In the genomic region with DNA sequence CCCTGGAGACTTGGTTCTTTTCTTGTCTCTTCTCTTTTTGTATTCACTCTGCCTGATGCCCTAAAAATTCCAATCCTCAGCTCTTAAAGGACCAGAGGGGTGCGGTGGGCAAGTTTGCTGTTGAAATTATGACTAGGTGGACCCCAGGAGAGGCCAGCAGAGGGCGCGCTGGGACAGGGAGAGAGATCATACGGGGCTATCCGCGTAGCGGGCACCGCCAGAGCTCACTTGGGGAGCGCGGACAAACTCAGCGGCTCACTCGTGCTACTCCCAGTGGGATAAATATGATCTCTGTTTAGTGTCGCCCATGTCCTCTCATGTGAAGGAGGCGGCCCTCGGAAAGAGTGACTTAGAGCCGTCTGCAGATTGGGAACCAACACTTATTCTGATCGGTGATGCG, we compare ENCODE assay signal across 7 mouse cellular contexts. TPM values are rescaled to one million over a fixed set of nuclear protein-coding genes. Genes with fewer than 3 reads are reported as not detected.
DNase-seq lines count a peak whose midpoint lies in the region; ATAC-seq lines count a peak whose summit lies in the region.

No protein-coding gene starts in this region.

- peak; percentile 95 to 98 for DNase-seq in adrenal gland, adult 18-20 months (ENCODE audit: low spot score in 2 of 2)
- peak; percentile 94 for DNase-seq in embryo, embryonic 11 days
- peak; percentile 92 to 95 for DNase-seq in gastrocnemius, postnatal 36 days
- DNase-seq in limb, embryonic 11.5 days (ENCODE audit: low spot score): peak; percentile 99
- DNase-seq in midbrain, embryonic 14.5 days: peak; percentile 94
- peak; percentile 83 for DNase-seq in spleen, adult 12 weeks (ENCODE audit: low spot score)

- no peaks in the 10 kb centered on the region for H3K9me3 ChIP-seq in intestine, embryonic 15.5 days
- H3K9me3 ChIP-seq in limb, embryonic 11.5 days (ENCODE audit: control insufficient read depth, low read length): no peaks in the 10 kb centered on the region
- no peaks in the 10 kb centered on the region for H3K9me3 ChIP-seq in midbrain, embryonic 14.5 days (ENCODE audit: control insufficient read depth, low read length)

- peaks cover 8% of the 10 kb centered on the region; the same call in 1 of the 2 replicates for H3K27me3 ChIP-seq in intestine, embryonic 15.5 days (replicated peaks)
- peaks cover 8% of the 10 kb centered on the region for H3K27me3 ChIP-seq in limb, embryonic 11.5 days (ENCODE audit: control insufficient read depth, insufficient read depth, low read length)
- peaks cover 25% of the 10 kb centered on the region for H3K27me3 ChIP-seq in midbrain, embryonic 14.5 days (ENCODE audit: control insufficient read depth, insufficient read depth, low read length)

- peaks cover 37% of the 10 kb centered on the region for H3K4me1 ChIP-seq in intestine, embryonic 15.5 days (replicated peaks)
- peaks cover 30% of the 10 kb centered on the region for H3K4me1 ChIP-seq in limb, embryonic 11.5 days (ENCODE audit: control insufficient read depth, insufficient read depth, low read length)
- H3K4me1 ChIP-seq in midbrain, embryonic 14.5 days (ENCODE audit: control insufficient read depth, insufficient read depth, low read length): peaks cover 6% of the 10 kb centered on the region; the same call in 1 of the 2 replicates

- H3K9ac ChIP-seq in intestine, embryonic 15.5 days: no peak overlapping the region
- H3K9ac ChIP-seq in limb, embryonic 11.5 days (ENCODE audit: low read length): peak overlapping the region; percentile 27; the same call in 1 of the 2 replicates
- H3K9ac ChIP-seq in midbrain, embryonic 14.5 days (replicated peaks; ENCODE audit: low read length): no peak overlapping the region

- WGBS in intestine, embryonic 15.5 days: 1% methylated on average over 18 of the region's 18 CpGs
- under 1% methylated on average over 18 of the region's 18 CpGs for WGBS in limb, embryonic 11.5 days
- WGBS in midbrain, embryonic 14.5 days: 1% methylated on average over 18 of the region's 18 CpGs

- ATAC-seq in intestine, embryonic 15.5 days: peak; percentile 63
- no peak for ATAC-seq in limb, embryonic 11.5 days (ENCODE audit: insufficient number of reproducible peaks, low FRiP score, low TSS enrichment, low read depth)
- ATAC-seq in midbrain, embryonic 14.5 days (ENCODE audit: low FRiP score, low TSS enrichment): no peak

- intact Hi-C loops in gastrocnemius, postnatal 36 days (cut with DNase I): loop anchor here (1.0 to 5.0 kb wide), 2 partner anchors 15 to 73 kb away; no protein-coding TSS in a partner anchor

- peak overlapping the region; percentile 22 for H3K4me3 ChIP-seq in intestine, embryonic 15.5 days (replicated peaks)
- peak overlapping the region; percentile 3; the same call in 1 of the 2 replicates for H3K4me3 ChIP-seq in limb, embryonic 11.5 days (ENCODE audit: low read depth, low read length)
- no peak overlapping the region for H3K4me3 ChIP-seq in midbrain, embryonic 14.5 days (replicated peaks; ENCODE audit: low read depth, low read length)

- H3K4me2 ChIP-seq in intestine, embryonic 15.5 days (replicated peaks): peak overlapping the region; percentile 60
- peak overlapping the region; percentile 34 for H3K4me2 ChIP-seq in limb, embryonic 11.5 days (ENCODE audit: low read depth, severe bottlenecking)
- peak overlapping the region; percentile 7; the same call in 1 of the 2 replicates for H3K4me2 ChIP-seq in midbrain, embryonic 14.5 days (ENCODE audit: low read length)

- no peak overlapping the region for H3K27ac ChIP-seq in intestine, embryonic 15.5 days
- H3K27ac ChIP-seq in limb, embryonic 11.5 days (replicated peaks; ENCODE audit: low read depth, low read length): no peak overlapping the region
- no peak overlapping the region for H3K27ac ChIP-seq in midbrain, embryonic 14.5 days (replicated peaks; ENCODE audit: low read depth, low read length)

- no peaks in the 10 kb centered on the region for H3K36me3 ChIP-seq in intestine, embryonic 15.5 days
- H3K36me3 ChIP-seq in limb, embryonic 11.5 days (ENCODE audit: control insufficient read depth, insufficient read depth, low read length): no peaks in the 10 kb centered on the region
- no peaks in the 10 kb centered on the region for H3K36me3 ChIP-seq in midbrain, embryonic 14.5 days (ENCODE audit: control insufficient read depth, insufficient read depth, low read length)

RNA-seq across cellular contexts. Expression of a gene that starts 1.4 kb away (rescaled TPM):
- 10 to 100 TPM; 14.2 to 32.6 TPM for total RNA-seq in adrenal gland, adult 18-20 months (2021)
- total RNA-seq in gastrocnemius, postnatal 36 days (2021): 10 to 100 TPM in 1 of 2 experiments, 1 to 10 TPM in 1; 5.4 to 10.6 TPM
- 2.5 and 3.1 TPM in 2 replicates for polyA plus RNA-seq in intestine, embryonic 15.5 days (2015; fragmentation: Nextera tagmentation; extraction: Ambion mirVana)
- 11.2 and 11.3 TPM in 2 replicates for polyA plus RNA-seq in limb, embryonic 11.5 days (2014; fragmentation: Nextera tagmentation; extraction: Ambion mirVana)
- polyA plus RNA-seq in midbrain, embryonic 14.5 days (2014; fragmentation: Nextera tagmentation; extraction: Ambion mirVana): 4.3 and 10.4 TPM in 2 replicates

RNA-seq across cellular contexts. Expression of a gene that starts 12.4 kb away (rescaled TPM):
- total RNA-seq in adrenal gland, adult 18-20 months (2021): 100 to 1,000 TPM; 579 to 673 TPM
- total RNA-seq in gastrocnemius, postnatal 36 days (2021): 100 to 1,000 TPM; 402 to 432 TPM
- 1,625 and 1,693 TPM in 2 replicates for polyA plus RNA-seq in intestine, embryonic 15.5 days (2015; fragmentation: Nextera tagmentation; extraction: Ambion mirVana)
- 2,284 and 2,370 TPM in 2 replicates for polyA plus RNA-seq in limb, embryonic 11.5 days (2014; fragmentation: Nextera tagmentation; extraction: Ambion mirVana)
- 1,083 and 1,099 TPM in 2 replicates for polyA plus RNA-seq in midbrain, embryonic 14.5 days (2014; fragmentation: Nextera tagmentation; extraction: Ambion mirVana)

RNA-seq across cellular contexts. Expression of a gene that starts 13.8 kb away (rescaled TPM):
- 100 to 1,000 TPM in 1 of 2 experiments, 10 to 100 TPM in 1; 70.7 to 200 TPM for total RNA-seq in adrenal gland, adult 18-20 months (2021)
- total RNA-seq in gastrocnemius, postnatal 36 days (2021): 100 to 1,000 TPM; 382 to 407 TPM
- 20.4 and 21.8 TPM in 2 replicates for polyA plus RNA-seq in intestine, embryonic 15.5 days (2015; fragmentation: Nextera tagmentation; extraction: Ambion mirVana)
- polyA plus RNA-seq in limb, embryonic 11.5 days (2014; fragmentation: Nextera tagmentation; extraction: Ambion mirVana): 21.0 and 22.7 TPM in 2 replicates
- 2.2 and 4.5 TPM in 2 replicates for polyA plus RNA-seq in midbrain, embryonic 14.5 days (2014; fragmentation: Nextera tagmentation; extraction: Ambion mirVana)

RNA-seq across cellular contexts. Expression of a gene that starts 20.5 kb away (rescaled TPM):
- total RNA-seq in adrenal gland, adult 18-20 months (2021): 10 to 100 TPM; 47.3 to 52.4 TPM
- total RNA-seq in gastrocnemius, postnatal 36 days (2021): 10 to 100 TPM; 33.9 to 42.5 TPM
- polyA plus RNA-seq in intestine, embryonic 15.5 days (2015; fragmentation: Nextera tagmentation; extraction: Ambion mirVana): 68.1 and 68.5 TPM in 2 replicates
- polyA plus RNA-seq in limb, embryonic 11.5 days (2014; fragmentation: Nextera tagmentation; extraction: Ambion mirVana): 90.8 and 94.0 TPM in 2 replicates
- polyA plus RNA-seq in midbrain, embryonic 14.5 days (2014; fragmentation: Nextera tagmentation; extraction: Ambion mirVana): 56.4 and 62.4 TPM in 2 replicates

RNA-seq across cellular contexts. Expression of a gene that starts 30.4 kb away (rescaled TPM):
- under 1 TPM in 1 of 2 experiments, not detected in 1; 0.66 TPM for total RNA-seq in adrenal gland, adult 18-20 months (2021)
- not detected for total RNA-seq in gastrocnemius, postnatal 36 days (2021)
- 977 and 1,030 TPM in 2 replicates for polyA plus RNA-seq in intestine, embryonic 15.5 days (2015; fragmentation: Nextera tagmentation; extraction: Ambion mirVana)
- 12.7 and 13.2 TPM in 2 replicates for polyA plus RNA-seq in limb, embryonic 11.5 days (2014; fragmentation: Nextera tagmentation; extraction: Ambion mirVana)
- polyA plus RNA-seq in midbrain, embryonic 14.5 days (2014; fragmentation: Nextera tagmentation; extraction: Ambion mirVana): 0.20 TPM in 1 of 2 replicates, not detected in the other

Comparison
In these comparisons a context has a peak if more than half of its experiments do, and no peak if none do; other contexts are left out.
1. H3K4me2 ChIP-seq: peak in every context shown above with its lines; median percentile 60 in intestine, embryonic 15.5 days; 34 in limb, embryonic 11.5 days; 7 in midbrain, embryonic 14.5 days.